Comparison of ENCODE assay signal across 26 mouse cellular contexts in the genomic region with DNA sequence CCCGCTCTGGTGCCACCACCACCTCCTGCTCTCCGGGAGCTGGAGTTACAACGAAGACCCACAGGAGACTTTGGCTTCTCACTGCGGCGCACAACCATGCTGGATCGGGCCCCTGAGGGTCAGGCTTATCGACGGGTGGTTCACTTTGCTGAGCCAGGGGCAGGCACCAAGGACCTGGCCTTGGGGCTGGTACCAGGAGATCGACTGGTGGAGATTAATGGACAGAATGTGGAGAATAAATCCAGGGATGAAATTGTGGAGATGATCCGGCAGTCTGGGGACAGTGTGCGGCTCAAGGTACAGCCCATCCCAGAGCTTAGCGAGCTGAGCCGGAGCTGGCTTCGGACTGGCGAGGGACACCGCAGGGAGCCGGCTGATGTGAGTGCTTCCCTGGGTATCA. TPM values are rescaled to one million over a fixed set of nuclear protein-coding genes. Genes with fewer than 3 reads are reported as not detected.
"Had no signal": no experiment of that assay in that cellular context is flagged by ENCODE, and none has a peak within 500 bp of the region (broad histone marks: within the 10 kb centered on the region; RNA-seq: fewer than 3 reads in every experiment).

No protein-coding gene starts in this region.

- H3K27ac ChIP-seq: midbrain, embryonic 10.5 days; midbrain, embryonic 12.5 days; neural tube, embryonic 13.5 days; neural tube, embryonic 15.5 days had no signal

- ATAC-seq: midbrain, embryonic 16.5 days had no signal

- DNase-seq: lung, adult 18-20 months; lung, embryonic 14.5 days; lung, postnatal 10 days; lung, postnatal 4 days; midbrain, embryonic 14.5 days; retina, postnatal 1 day; right cerebral cortex, adult 18-20 months; right cerebral cortex, postnatal 25 days; right cerebral cortex, postnatal 4 days; spleen, adult 18-20 months; thymus, adult 18-20 months; thymus, postnatal 25 days; thymus, postnatal 4 days had no signal

- H3K27me3 ChIP-seq: midbrain, embryonic 12.5 days; neural tube, embryonic 13.5 days; neural tube, embryonic 15.5 days had no signal

- H3K4me3 ChIP-seq: midbrain, embryonic 10.5 days; midbrain, embryonic 12.5 days; myocyte; neural tube, embryonic 13.5 days; neural tube, embryonic 15.5 days had no signal

- H3K9me3 ChIP-seq: midbrain, embryonic 10.5 days; midbrain, embryonic 12.5 days; neural tube, embryonic 13.5 days; neural tube, embryonic 15.5 days had no signal

- H3K4me2 ChIP-seq: lung, embryonic 14.5 days; midbrain, embryonic 12.5 days; neural tube, embryonic 13.5 days; neural tube, embryonic 15.5 days had no signal

- H3K9ac ChIP-seq: lung, embryonic 14.5 days; midbrain, embryonic 12.5 days; neural tube, embryonic 13.5 days; neural tube, embryonic 15.5 days had no signal

RNA-seq across cellular contexts. Expression of a gene that starts 9.6 kb away (rescaled TPM):
- total RNA-seq: megakaryocyte-erythroid progenitor cell, adult 5-6 weeks had no signal
- polyA plus RNA-seq: small intestine, adult 2 months; urinary bladder, adult 2 months had no signal

RNA-seq across cellular contexts. Expression of a gene that starts 52.9 kb away (rescaled TPM):
- total RNA-seq: megakaryocyte, adult 5-6 weeks; megakaryocyte-erythroid progenitor cell, adult 5-6 weeks had no signal
- polyA plus RNA-seq: lung, embryonic 14.5 days; lung, embryonic 16.5 days; myocyte; small intestine, adult 2 months; stomach, embryonic 14.5 days; stomach, embryonic 16.5 days; urinary bladder, adult 2 months had no signal
